In the genomic region with DNA sequence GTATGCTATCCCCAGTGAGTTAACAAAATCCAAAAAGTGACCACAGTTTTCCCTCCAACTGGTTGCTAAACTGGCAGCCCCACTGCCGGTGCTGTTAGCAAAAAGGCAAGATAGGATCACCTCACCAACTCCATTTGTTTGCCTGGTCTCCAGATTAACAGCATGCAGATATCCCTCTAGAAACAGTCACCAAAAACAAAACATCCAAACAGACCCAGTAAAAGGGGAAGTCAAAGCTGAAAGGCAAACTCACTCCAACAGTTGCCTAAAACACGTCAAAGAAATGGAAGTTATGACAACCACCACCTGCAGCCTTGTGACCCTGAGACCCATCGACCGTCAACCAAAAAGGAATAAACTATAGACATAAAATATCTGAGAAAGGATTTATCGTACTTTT, we compare ENCODE assay signal across 24 mouse cellular contexts.
"Had no signal": no experiment of that assay in that cellular context is flagged by ENCODE, and none has a peak within 500 bp of the region (broad histone marks: within the 10 kb centered on the region; RNA-seq: fewer than 3 reads in every experiment).

No protein-coding gene starts in this region.

- H3K4me3 ChIP-seq: heart, embryonic 10.5 days; heart, embryonic 12.5 days; hindbrain, embryonic 10.5 days; hindbrain, embryonic 12.5 days; layer of hippocampus, adult 2 months; left cerebral cortex, adult 2 months; limb, embryonic 10.5 days; limb, embryonic 12.5 days; liver, embryonic 13.5 days had no signal

- H3K4me1 ChIP-seq: heart, embryonic 10.5 days; heart, embryonic 12.5 days; hindbrain, embryonic 10.5 days; hindbrain, embryonic 12.5 days; limb, embryonic 12.5 days; liver, embryonic 13.5 days had no signal

- H3K4me2 ChIP-seq: heart, embryonic 12.5 days; hindbrain, embryonic 12.5 days; hindbrain, embryonic 14.5 days; limb, embryonic 12.5 days; liver, embryonic 13.5 days had no signal

- H3K27ac ChIP-seq: heart, embryonic 10.5 days; hindbrain, embryonic 10.5 days; hindbrain, embryonic 12.5 days; hindbrain, embryonic 14.5 days; kidney, postnatal 0 days; layer of hippocampus, adult 2 months; left cerebral cortex, adult 2 months; limb, embryonic 10.5 days; limb, embryonic 12.5 days; liver, embryonic 13.5 days had no signal

- H3K27me3 ChIP-seq: heart, embryonic 12.5 days; hindbrain, embryonic 12.5 days; limb, embryonic 12.5 days; liver, embryonic 13.5 days had no signal

- H3K9ac ChIP-seq: forebrain, postnatal 0 days; heart, embryonic 12.5 days; hindbrain, embryonic 12.5 days; hindbrain, embryonic 14.5 days; limb, embryonic 12.5 days; liver, embryonic 13.5 days had no signal

- H3K9me3 ChIP-seq: heart, embryonic 10.5 days; heart, embryonic 12.5 days; hindbrain, embryonic 10.5 days; hindbrain, embryonic 12.5 days; limb, embryonic 10.5 days; limb, embryonic 12.5 days; liver, embryonic 13.5 days had no signal

- H3K36me3 ChIP-seq: heart, embryonic 10.5 days; heart, embryonic 12.5 days; hindbrain, embryonic 10.5 days; hindbrain, embryonic 12.5 days; limb, embryonic 10.5 days; limb, embryonic 12.5 days; liver, embryonic 13.5 days had no signal

- ATAC-seq: forebrain, postnatal 0 days; hindbrain, embryonic 16.5 days; inflammation-experienced regulatory T-cells, adult 6 months; intestine, postnatal 0 days had no signal

- DNase-seq: forebrain, postnatal 0 days; gastrocnemius, postnatal 14 days; gastrocnemius, postnatal 36 days; heart, adult 18-20 months; heart, postnatal 10 days; heart, postnatal 36 days; kidney, adult 18-20 months; kidney, adult 8-10 months; kidney, postnatal 14 days; kidney, postnatal 4 days; liver, embryonic 13.5 days had no signal
